ENCODE assay signal across 8 mouse cellular contexts in genomic region chr11:77802341-77802865, GRCm38 (mm10). TPM values are rescaled to one million over a fixed set of nuclear protein-coding genes. Genes with fewer than 3 reads are reported as not detected.
DNase-seq lines count a peak whose midpoint lies in the region; ATAC-seq lines count a peak whose summit lies in the region.

No protein-coding gene starts in this region.

- no peak for ATAC-seq in limb, embryonic 12.5 days (ENCODE audit: insufficient number of reproducible peaks, insufficient read depth, low FRiP score, low TSS enrichment, low read depth)
- ATAC-seq in neutrophil, adult 5-6 weeks (ENCODE audit: extremely low read depth, insufficient number of reproducible peaks, low FRiP score, poor library complexity, severe bottlenecking) = peak; percentile 52
- no peak for ATAC-seq in cerebellum, adult (ENCODE audit: insufficient number of reproducible peaks, low FRiP score, low TSS enrichment)

- DNase-seq in limb, embryonic 10.5 days (ENCODE audit: low spot score) = no peak
- DNase-seq in gastrocnemius, postnatal 25 days = peak; percentile 84
- DNase-seq in liver = peak; percentile 51
- DNase-seq in ovary, adult 18-20 months (ENCODE audit: low spot score) = no peak
- DNase-seq in left cerebral cortex, adult 8-10 months (ENCODE audit: low spot score in 2 of 2) = no peak

- H3K9me3 ChIP-seq in limb, embryonic 12.5 days = no peaks in the 10 kb centered on the region
- no peaks in the 10 kb centered on the region for H3K9me3 ChIP-seq in limb, embryonic 10.5 days (replicated peaks)

- peaks cover 15% of the 10 kb centered on the region for H3K4me1 ChIP-seq in limb, embryonic 12.5 days (replicated peaks)
- peaks cover 36% of the 10 kb centered on the region for H3K4me1 ChIP-seq in limb, embryonic 10.5 days

- H3K4me2 ChIP-seq in limb, embryonic 12.5 days = peak overlapping the region; percentile 26; the same call in 1 of the 2 replicates

- WGBS in limb, embryonic 12.5 days = 73% methylated on average over 9 of the region's 9 CpGs
- WGBS in limb, embryonic 10.5 days = 71% methylated on average over 9 of the region's 9 CpGs

- H3K4me3 ChIP-seq in limb, embryonic 12.5 days (replicated peaks) = no peak overlapping the region
- no peak overlapping the region for H3K4me3 ChIP-seq in limb, embryonic 10.5 days

- no peaks in the 10 kb centered on the region for H3K27me3 ChIP-seq in limb, embryonic 12.5 days
- H3K27me3 ChIP-seq in limb, embryonic 10.5 days (ENCODE audit: low read depth, poor library complexity, severe bottlenecking) = no peaks in the 10 kb centered on the region

- H3K36me3 ChIP-seq in limb, embryonic 12.5 days = no peaks in the 10 kb centered on the region
- H3K36me3 ChIP-seq in limb, embryonic 10.5 days = no peaks in the 10 kb centered on the region; the same call in 1 of the 2 replicates

- H3K9ac ChIP-seq in limb, embryonic 12.5 days (replicated peaks) = no peak overlapping the region

- no peak overlapping the region for H3K27ac ChIP-seq in limb, embryonic 12.5 days
- no peak overlapping the region; the same call in 1 of the 2 replicates for H3K27ac ChIP-seq in limb, embryonic 10.5 days

RNA-seq across cellular contexts. Expression of gene Gm10277, which starts 14.9 kb away (rescaled TPM):
- polyA plus RNA-seq in limb, embryonic 12.5 days (2016; fragmentation: Nextera tagmentation; extraction: Ambion mirVana) = 1.9 and 2.6 TPM in 2 replicates
- 1.1 and 1.4 TPM in 2 replicates for polyA plus RNA-seq in limb, embryonic 10.5 days (2016; fragmentation: Nextera tagmentation; extraction: Ambion mirVana)
- total RNA-seq in gastrocnemius, postnatal 25 days (2021) = not detected
- not detected in 2 replicates for total RNA-seq in neutrophil, adult 5-6 weeks (2017)
- not detected for total RNA-seq in left cerebral cortex, adult 8-10 months (2022)

RNA-seq across cellular contexts. Expression of gene Myo18a, which starts 39.4 kb away (rescaled TPM):
- polyA plus RNA-seq in limb, embryonic 12.5 days (2016; fragmentation: Nextera tagmentation; extraction: Ambion mirVana) = 31.5 and 36.4 TPM in 2 replicates
- polyA plus RNA-seq in limb, embryonic 10.5 days (2016; fragmentation: Nextera tagmentation; extraction: Ambion mirVana) = 25.6 and 29.5 TPM in 2 replicates
- 100 to 1,000 TPM; 329 to 377 TPM for total RNA-seq in gastrocnemius, postnatal 25 days (2021)
- 104 and 109 TPM in 2 replicates for total RNA-seq in neutrophil, adult 5-6 weeks (2017)
- total RNA-seq in left cerebral cortex, adult 8-10 months (2022) = 100 to 1,000 TPM; 133 to 174 (median 147) TPM

Comparison
In these comparisons a context has a peak if more than half of its experiments do, and no peak if none do; other contexts are left out.
1. DNase-seq: peak in gastrocnemius, postnatal 25 days (single experiment) and liver (single experiment); none in limb, embryonic 10.5 days (single experiment), ovary, adult 18-20 months (single experiment) and left cerebral cortex, adult 8-10 months (0 of 2).